Mouse (Mus musculus): ENCODE results near the gene Ptpre. TPM values are rescaled to one million over a fixed set of nuclear protein-coding genes. Genes with fewer than 3 reads are reported as not detected.

The Ptpre gene
- polyA plus RNA-seq, 1 experiment from 2014 or later, result 3.1 TPM

DNA sequence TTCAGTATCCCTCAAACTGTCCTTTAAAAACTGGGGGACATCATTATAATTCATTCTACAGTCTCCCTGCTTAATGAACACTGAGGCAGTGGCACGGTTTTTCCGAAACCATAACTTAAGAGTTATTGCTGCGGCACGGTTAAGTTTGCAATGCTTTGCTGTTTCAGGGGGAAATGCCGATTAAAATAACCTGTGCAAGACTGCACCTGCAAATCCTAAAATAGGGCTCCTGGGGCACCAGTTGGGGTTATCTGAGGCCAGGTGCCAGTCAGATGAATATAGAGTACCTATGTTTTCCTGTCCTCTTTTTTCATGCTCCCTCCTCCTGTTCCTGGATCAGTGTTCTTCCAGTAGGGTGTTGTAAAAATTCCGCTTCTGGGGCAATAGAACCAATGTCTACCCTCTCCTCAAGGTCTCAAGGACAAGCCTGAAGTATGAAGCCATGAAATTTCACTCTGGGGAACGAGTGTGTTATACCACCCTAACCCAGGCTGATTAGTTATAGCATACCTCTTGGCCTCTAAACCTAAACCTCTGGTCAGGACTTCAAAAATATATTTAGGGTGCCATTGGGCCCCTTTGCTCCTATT, 179.8 kb downstream of the Ptpre start:
- no peaks in the 10 kb centered on the region for H3K27me3 ChIP-seq (ENCODE audit: control insufficient read depth, insufficient read depth, low read length)
- no peaks in the 10 kb centered on the region for H3K36me3 ChIP-seq (ENCODE audit: control insufficient read depth, insufficient read depth)
- peak overlapping the region; percentile 73 for H3K9ac ChIP-seq (ENCODE audit: low read length)
- ATAC-seq (replicated peaks; ENCODE audit: extremely low read depth, insufficient read depth, low FRiP score), result no peak
- peak overlapping the region; percentile 82 for H3K4me3 ChIP-seq (ENCODE audit: low read length)
- WGBS, result 67% methylated on average over 7 of the region's 7 CpGs
- peak overlapping the region; percentile 66 for H3K27ac ChIP-seq (ENCODE audit: low read length)
- H3K9me3 ChIP-seq (replicated peaks; ENCODE audit: control insufficient read depth, low read length), result no peaks in the 10 kb centered on the region
- H3K4me2 ChIP-seq (ENCODE audit: low read depth, low read length), result peak overlapping the region; percentile 68
- H3K4me1 ChIP-seq (ENCODE audit: control insufficient read depth, insufficient read depth, low read length), result peaks cover 15% of the 10 kb centered on the region

DNA sequence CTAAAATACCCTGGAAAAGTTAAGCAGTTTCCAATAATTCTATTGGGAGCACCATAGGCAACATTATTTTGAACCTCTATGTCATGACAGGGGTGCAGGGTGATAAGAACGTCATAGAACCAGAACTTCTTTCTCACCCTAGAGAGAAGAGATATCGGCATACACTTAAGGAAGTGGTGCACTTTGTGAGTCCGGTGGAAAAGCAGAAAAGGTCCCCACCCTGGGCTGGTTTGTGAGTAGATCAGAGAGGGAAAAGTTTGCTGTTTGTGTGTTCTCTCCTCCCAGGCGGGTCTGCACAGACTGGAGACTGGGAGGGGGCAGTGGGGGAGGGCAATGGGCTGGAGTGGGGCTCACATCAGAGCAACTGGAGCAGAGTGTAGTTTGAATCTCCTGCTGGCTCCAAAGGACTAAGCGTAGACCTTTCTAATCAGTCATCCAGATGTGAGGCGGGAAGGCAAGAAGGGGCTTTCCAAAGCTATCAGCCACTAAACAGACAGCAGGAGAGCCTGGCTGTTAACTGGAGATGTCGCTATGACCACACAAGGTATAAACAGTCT, 184.2 kb downstream of the Ptpre start:
- Histone ChIP-seq H3K4me1 (ENCODE audit: control insufficient read depth, insufficient read depth, low read length) (peaks cover 12% of the 10 kb centered on the region), H3K27ac (ENCODE audit: low read length) (no peak overlapping the region), H3K9me3 (replicated peaks; ENCODE audit: control insufficient read depth, low read length) (no peaks in the 10 kb centered on the region), H3K4me2 (ENCODE audit: low read depth, low read length) (no peak overlapping the region), H3K9ac (ENCODE audit: low read length) (no peak overlapping the region), H3K27me3 (ENCODE audit: control insufficient read depth, insufficient read depth, low read length) (no peaks in the 10 kb centered on the region), H3K4me3 (ENCODE audit: low read length) (no peak overlapping the region), H3K36me3 (ENCODE audit: control insufficient read depth, insufficient read depth) (no peaks in the 10 kb centered on the region)
- 0 out of 2 replicates have a peak, but pooled peaks have one; percentile 13 for ATAC-seq (replicated peaks; ENCODE audit: extremely low read depth, insufficient read depth, low FRiP score)
- WGBS, result 47% methylated on average over 7 of the region's 7 CpGs

DNA sequence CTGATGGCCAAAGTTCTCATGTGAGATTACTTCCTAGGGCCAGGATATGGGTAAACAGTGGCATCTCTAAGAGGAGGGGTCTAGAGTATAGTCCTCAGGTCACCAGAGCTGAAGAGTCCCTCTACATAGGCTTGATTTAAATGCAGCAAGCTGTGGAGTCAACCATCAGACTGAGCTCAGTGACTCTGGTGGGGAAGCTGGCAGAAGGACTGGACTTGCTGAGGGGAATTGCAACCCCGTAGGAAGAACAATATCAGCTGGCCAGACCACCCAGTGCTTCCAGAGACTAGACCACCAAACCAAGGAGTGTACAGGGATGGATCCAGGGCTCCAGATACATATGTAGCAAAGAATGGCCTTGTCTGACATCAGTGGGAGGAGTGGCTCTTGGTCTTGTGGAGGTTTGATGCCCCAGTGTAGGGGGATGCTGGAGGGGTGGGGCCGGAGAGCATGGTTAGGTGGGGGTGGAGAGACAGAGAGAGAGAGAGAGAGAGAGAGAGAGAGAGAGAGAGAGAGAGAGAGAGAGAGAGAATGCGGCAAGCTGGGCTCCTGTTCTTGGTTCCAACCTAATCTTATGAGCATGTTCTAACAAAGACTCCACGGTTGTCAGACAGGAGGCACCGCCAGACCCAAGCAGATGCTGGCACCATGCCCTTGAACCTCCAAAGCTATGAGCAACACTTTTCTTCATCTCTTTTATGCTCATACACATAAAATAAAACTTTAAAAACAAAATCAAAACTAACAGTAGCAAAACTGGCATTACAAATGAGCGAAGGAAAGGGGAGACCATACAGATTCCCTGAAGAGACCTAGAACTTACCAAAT, 184.9 kb downstream of the Ptpre start:
- no peak overlapping the region for H3K4me3 ChIP-seq (ENCODE audit: low read length)
- H3K27ac ChIP-seq (ENCODE audit: low read length), result no peak overlapping the region
- 65% methylated on average over 6 of the region's 6 CpGs for WGBS
- 0 out of 2 replicates have a peak, but pooled peaks have one; percentile 7 for ATAC-seq (replicated peaks; ENCODE audit: extremely low read depth, insufficient read depth, low FRiP score)
- H3K36me3 ChIP-seq (ENCODE audit: control insufficient read depth, insufficient read depth), result no peaks in the 10 kb centered on the region
- H3K9me3 ChIP-seq (replicated peaks; ENCODE audit: control insufficient read depth, low read length), result no peaks in the 10 kb centered on the region
- peaks cover 8% of the 10 kb centered on the region for H3K4me1 ChIP-seq (ENCODE audit: control insufficient read depth, insufficient read depth, low read length)
- no peak overlapping the region for H3K4me2 ChIP-seq (ENCODE audit: low read depth, low read length)
- no peak overlapping the region for H3K9ac ChIP-seq (ENCODE audit: low read length)
- no peaks in the 10 kb centered on the region for H3K27me3 ChIP-seq (ENCODE audit: control insufficient read depth, insufficient read depth, low read length)

DNA sequence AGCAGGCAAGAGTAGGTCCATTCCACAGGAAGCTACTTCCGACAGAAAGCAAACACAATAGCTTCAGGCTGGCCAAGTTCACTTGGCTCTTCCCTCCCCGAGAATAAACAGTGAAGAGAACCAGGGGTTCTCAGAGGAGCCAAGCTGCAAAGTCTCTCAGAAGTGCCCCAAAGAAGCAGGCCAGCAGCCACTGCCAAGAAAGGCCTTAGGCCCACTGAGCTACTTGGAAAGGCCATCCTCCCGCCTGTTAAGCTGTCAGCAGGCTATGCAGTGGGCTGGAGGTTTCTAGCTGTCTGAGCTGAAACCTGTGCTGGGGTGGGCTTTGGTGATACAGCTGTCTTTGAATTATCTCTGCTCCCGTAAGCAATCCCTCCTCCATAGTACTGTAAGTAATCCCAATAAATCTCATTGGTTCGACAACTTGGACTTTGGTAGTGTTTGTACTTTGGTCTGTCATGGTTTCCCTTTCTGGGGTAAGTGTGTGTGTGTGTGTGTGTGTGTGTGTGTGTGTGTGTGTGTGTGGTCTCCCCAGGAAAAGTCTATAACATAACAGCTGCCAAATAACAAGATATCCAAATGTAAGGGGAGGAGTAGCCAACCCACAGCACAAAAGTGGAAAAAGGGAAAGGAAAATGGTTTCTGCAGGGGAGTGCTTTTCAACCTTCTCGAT, 186.5 kb downstream of the Ptpre start:
- Histone ChIP-seq H3K36me3 (ENCODE audit: control insufficient read depth, insufficient read depth) (no peaks in the 10 kb centered on the region), H3K27ac (ENCODE audit: low read length) (peak overlapping the region; percentile 29; the same call in 1 of the 2 replicates), H3K4me1 (ENCODE audit: control insufficient read depth, insufficient read depth, low read length) (peaks cover 7% of the 10 kb centered on the region; the same call in 1 of the 2 replicates), H3K27me3 (ENCODE audit: control insufficient read depth, insufficient read depth, low read length) (no peaks in the 10 kb centered on the region), H3K4me2 (ENCODE audit: low read depth, low read length) (no peak overlapping the region), H3K4me3 (ENCODE audit: low read length) (no peak overlapping the region), H3K9me3 (replicated peaks; ENCODE audit: control insufficient read depth, low read length) (no peaks in the 10 kb centered on the region), H3K9ac (ENCODE audit: low read length) (no peak overlapping the region)
- WGBS, result 60% methylated on average over 6 of the region's 6 CpGs
- ATAC-seq (replicated peaks; ENCODE audit: extremely low read depth, insufficient read depth, low FRiP score), result no peak

DNA sequence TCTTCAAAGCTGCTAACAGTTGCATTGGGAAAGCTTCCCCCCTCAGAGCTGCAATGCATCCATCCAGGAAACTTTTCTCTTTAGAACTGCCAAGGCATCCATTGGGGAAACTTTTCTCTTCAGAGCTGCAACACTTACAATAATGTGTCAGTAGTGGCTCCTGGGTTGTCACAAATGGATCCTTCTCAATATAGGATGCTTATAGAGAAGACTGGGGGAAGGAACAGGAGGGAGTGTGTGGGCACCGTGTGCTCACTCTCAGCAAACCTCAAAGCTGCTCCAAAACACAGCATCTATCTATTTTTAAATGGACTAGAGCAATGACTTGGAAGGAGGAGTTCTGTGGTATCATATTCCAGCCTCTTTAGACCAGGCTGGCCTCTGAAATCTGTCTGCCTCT, 189.4 kb downstream of the Ptpre start:
- Histone ChIP-seq H3K9ac (ENCODE audit: low read length) (no peak overlapping the region), H3K27ac (ENCODE audit: low read length) (no peak overlapping the region)

DNA sequence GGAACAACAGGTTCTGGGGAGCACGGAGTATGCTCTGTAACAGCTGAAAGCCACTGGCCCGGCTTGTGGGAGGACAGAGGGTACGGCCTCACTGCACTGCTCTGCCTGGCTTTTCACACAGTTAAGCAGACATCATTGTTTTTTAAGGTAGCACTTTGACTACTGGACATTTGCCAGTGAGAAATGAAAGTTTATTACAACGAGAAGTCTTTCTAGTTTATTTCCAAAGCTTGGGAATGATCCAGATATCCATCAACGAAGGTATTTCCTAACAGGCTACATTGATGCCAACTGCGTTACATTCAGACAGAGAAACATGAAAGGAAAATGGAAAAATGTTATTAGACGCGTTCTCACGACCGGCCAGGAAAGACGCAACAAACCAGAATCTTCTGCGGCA, 190.8 kb downstream of the Ptpre start:
- H3K27me3 ChIP-seq (ENCODE audit: control insufficient read depth, insufficient read depth, low read length), result no peaks in the 10 kb centered on the region
- H3K4me3 ChIP-seq (ENCODE audit: low read length), result no peak overlapping the region
- no peak for ATAC-seq (replicated peaks; ENCODE audit: extremely low read depth, insufficient read depth, low FRiP score)
- H3K9me3 ChIP-seq (replicated peaks; ENCODE audit: control insufficient read depth, low read length), result no peaks in the 10 kb centered on the region
- H3K9ac ChIP-seq (ENCODE audit: low read length), result no peak overlapping the region
- no peak overlapping the region for H3K4me2 ChIP-seq (ENCODE audit: low read depth, low read length)
- 86% methylated on average over 12 of the region's 12 CpGs for WGBS
- H3K27ac ChIP-seq (ENCODE audit: low read length), result no peak overlapping the region
- H3K4me1 ChIP-seq (ENCODE audit: control insufficient read depth, insufficient read depth, low read length), result peaks cover 4% of the 10 kb centered on the region; the same call in 1 of the 2 replicates
- no peaks in the 10 kb centered on the region for H3K36me3 ChIP-seq (ENCODE audit: control insufficient read depth, insufficient read depth)

More for the DNA sequence above, 189.4 kb downstream of the Ptpre start:
- H3K4me3 ChIP-seq (ENCODE audit: low read length), result no peak overlapping the region
- WGBS, result 65% methylated on average over 1 of the region's 1 CpGs
- peaks cover 7% of the 10 kb centered on the region; the same call in 1 of the 2 replicates for H3K4me1 ChIP-seq (ENCODE audit: control insufficient read depth, insufficient read depth, low read length)
- H3K36me3 ChIP-seq (ENCODE audit: control insufficient read depth, insufficient read depth), result no peaks in the 10 kb centered on the region
- H3K27me3 ChIP-seq (ENCODE audit: control insufficient read depth, insufficient read depth, low read length), result no peaks in the 10 kb centered on the region
- no peak for ATAC-seq (replicated peaks; ENCODE audit: extremely low read depth, insufficient read depth, low FRiP score)
- H3K9me3 ChIP-seq (replicated peaks; ENCODE audit: control insufficient read depth, low read length), result no peaks in the 10 kb centered on the region
- no peak overlapping the region for H3K4me2 ChIP-seq (ENCODE audit: low read depth, low read length)

DNA sequence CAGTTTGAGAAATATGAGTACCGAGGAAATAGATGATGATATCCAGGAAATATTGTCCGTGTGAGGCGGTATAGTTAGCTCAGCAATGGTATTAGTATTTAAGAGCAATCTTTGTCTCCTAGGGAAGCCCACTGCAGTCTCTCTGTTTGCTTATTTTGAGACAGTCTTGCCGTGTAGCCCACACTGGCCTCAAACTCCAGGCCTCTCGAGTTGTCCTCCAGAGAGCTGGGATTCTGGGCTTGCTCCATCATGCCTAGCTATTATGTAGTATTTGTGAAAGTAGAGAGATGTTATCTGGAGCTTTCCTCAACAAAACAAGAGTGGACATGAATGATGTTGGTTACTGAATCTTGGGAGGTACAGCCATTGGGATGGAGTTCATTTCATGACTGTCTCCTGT, 197.1 kb downstream of the Ptpre start:
- H3K9me3 ChIP-seq (replicated peaks; ENCODE audit: control insufficient read depth, low read length), result no peaks in the 10 kb centered on the region
- no peaks in the 10 kb centered on the region for H3K36me3 ChIP-seq (ENCODE audit: control insufficient read depth, insufficient read depth)
- peaks cover 13% of the 10 kb centered on the region for H3K4me1 ChIP-seq (ENCODE audit: control insufficient read depth, insufficient read depth, low read length)
- no peak overlapping the region for H3K27ac ChIP-seq (ENCODE audit: low read length)
- no peak for ATAC-seq (replicated peaks; ENCODE audit: extremely low read depth, insufficient read depth, low FRiP score)
- H3K9ac ChIP-seq (ENCODE audit: low read length), result no peak overlapping the region
- WGBS, result 88% methylated on average over 5 of the region's 5 CpGs
- H3K27me3 ChIP-seq (ENCODE audit: control insufficient read depth, insufficient read depth, low read length), result no peaks in the 10 kb centered on the region
- H3K4me2 ChIP-seq (ENCODE audit: low read depth, low read length), result no peak overlapping the region
- no peak overlapping the region for H3K4me3 ChIP-seq (ENCODE audit: low read length)

DNA sequence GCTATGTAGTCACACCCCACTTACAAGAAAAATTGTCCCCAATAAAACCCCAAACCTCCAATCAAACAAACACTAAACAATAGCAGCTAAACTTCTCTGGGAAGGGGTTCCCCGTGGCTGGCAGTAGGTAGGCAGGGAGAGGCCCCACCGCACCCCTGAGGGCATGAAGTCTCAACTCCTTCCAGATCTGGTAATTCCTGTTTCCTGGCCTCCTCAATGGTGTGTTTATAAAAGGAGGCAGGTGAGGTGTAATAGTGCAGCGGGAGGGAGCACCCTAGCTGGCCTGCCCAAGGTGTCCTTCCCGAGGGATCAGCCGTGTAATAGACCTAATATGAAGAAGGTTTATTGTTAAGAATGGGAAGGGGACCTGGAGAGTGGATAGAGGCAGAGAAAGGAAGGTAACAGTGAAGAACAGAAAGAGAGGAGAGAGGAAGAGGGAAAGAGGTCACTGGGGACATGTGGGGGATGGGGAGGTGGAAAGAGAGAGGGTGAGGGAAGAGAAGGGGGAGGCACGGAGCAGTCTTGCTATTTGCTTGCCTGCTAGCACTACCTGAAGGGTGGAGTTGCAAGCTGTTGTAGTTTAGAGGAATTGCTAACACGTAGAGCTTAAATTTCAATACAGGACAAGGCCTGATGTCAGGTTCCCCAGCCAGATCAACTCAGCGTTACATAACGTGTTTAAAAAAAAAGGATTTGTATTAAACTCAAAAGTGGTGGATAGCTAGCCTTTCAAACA, 197.8 kb downstream of the Ptpre start:
- Histone ChIP-seq H3K4me1 (ENCODE audit: control insufficient read depth, insufficient read depth, low read length) (peaks cover 13% of the 10 kb centered on the region), H3K9me3 (replicated peaks; ENCODE audit: control insufficient read depth, low read length) (no peaks in the 10 kb centered on the region), H3K36me3 (ENCODE audit: control insufficient read depth, insufficient read depth) (no peaks in the 10 kb centered on the region), H3K4me3 (ENCODE audit: low read length) (no peak overlapping the region), H3K9ac (ENCODE audit: low read length) (no peak overlapping the region), H3K27ac (ENCODE audit: low read length) (peak overlapping the region; percentile 35), H3K27me3 (ENCODE audit: control insufficient read depth, insufficient read depth, low read length) (no peaks in the 10 kb centered on the region), H3K4me2 (ENCODE audit: low read depth, low read length) (peak overlapping the region; percentile 64)
- WGBS, result 79% methylated on average over 9 of the region's 9 CpGs
- no peak for ATAC-seq (replicated peaks; ENCODE audit: extremely low read depth, insufficient read depth, low FRiP score)

Data from heart, embryonic 16.5 days (tissue).